Mouse (Mus musculus): ENCODE data around the gene Ing2. TPM values are rescaled to one million over a fixed set of nuclear protein-coding genes. Genes with fewer than 3 reads are reported as not detected.

Gene Ing2
- 19.8 TPM for polyA plus RNA-seq (2014; fragmentation: Illumina TruSeq; extraction: RNeasy Lipid Tissue Mini Kit (QIAGEN cat#74804); ENCODE audit: low read depth, low replicate concordance)

DNA sequence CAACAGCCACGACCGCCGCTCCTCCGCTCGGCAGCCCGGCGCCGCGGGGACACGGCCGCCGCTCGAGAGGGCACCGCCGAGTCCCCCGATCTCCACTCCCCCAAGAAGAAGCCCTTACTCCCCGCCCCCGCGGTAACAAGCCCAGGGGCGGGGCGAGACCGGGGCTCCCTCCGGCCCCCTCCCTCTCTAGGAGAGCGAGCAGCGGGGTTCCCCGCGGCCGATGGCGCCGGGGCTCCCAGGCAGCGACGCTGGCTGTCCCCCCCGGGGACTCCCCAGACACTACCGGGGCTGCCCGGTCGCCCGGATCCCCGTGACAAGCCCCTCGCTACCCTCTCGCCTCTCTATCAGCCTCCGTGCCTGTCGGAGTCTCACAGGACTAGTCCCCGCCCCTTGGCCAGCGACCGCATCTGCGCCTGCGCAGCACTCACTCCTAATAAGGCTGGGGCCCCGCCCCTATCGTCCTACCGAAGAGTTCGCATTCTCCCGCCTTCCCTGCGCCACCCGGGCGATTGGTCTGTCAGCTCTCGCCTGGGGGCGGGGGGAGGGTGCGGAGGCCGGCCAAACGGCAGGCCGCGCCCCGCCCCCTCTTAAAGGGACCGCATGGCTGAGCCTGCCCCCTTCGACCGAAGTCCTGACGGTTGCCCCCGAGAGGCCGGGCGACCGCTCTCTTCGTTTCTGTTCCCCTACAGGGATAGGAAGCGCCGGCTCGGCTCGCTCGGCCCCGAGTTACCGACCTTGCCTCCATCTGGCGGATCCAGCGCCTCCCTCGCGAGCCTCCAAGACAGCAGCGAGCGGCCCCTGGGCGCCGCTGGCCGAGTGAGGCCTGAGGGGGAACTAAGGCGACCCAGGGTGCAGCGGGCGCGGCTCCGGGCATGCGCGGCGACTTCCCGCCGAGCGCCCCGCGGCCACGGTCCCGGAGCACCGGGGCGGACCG is at the start of gene Ing2:
Gene Ing2, minus strand, starts transcription at position 780 of the 934 bp plus-strand sequence.

GRCm38 (mm10) chr8:47713761-47714745 is 38.7 kb upstream of the Ing2 start, which contains the start of gene Cdkn2aip:
Gene Cdkn2aip (minus strand): TSS chr8:47713932.

Other genes with a start within 250 kb of the Ing2 start
- gene Stox2, start 229.2 kb downstream of the Ing2 start, polyA plus RNA-seq (2014; fragmentation: Illumina TruSeq; extraction: RNeasy Lipid Tissue Mini Kit (QIAGEN cat#74804); ENCODE audit: low read depth, low replicate concordance) = 12.0 TPM
- gene Trappc11, start 142.1 kb downstream of the Ing2 start, polyA plus RNA-seq (2014; fragmentation: Illumina TruSeq; extraction: RNeasy Lipid Tissue Mini Kit (QIAGEN cat#74804); ENCODE audit: low read depth, low replicate concordance) = 54.0 TPM
- gene Rwdd4a, start 141.9 kb downstream of the Ing2 start, polyA plus RNA-seq (2014; fragmentation: Illumina TruSeq; extraction: RNeasy Lipid Tissue Mini Kit (QIAGEN cat#74804); ENCODE audit: low read depth, low replicate concordance) = 56.8 TPM
- gene Cdkn2aip, start 38.4 kb upstream of the Ing2 start, polyA plus RNA-seq (2014; fragmentation: Illumina TruSeq; extraction: RNeasy Lipid Tissue Mini Kit (QIAGEN cat#74804); ENCODE audit: low read depth, low replicate concordance) = 18.5 TPM
- gene Cldn24, start 146.6 kb upstream of the Ing2 start, polyA plus RNA-seq (2014; fragmentation: Illumina TruSeq; extraction: RNeasy Lipid Tissue Mini Kit (QIAGEN cat#74804); ENCODE audit: low read depth, low replicate concordance) = not detected
- gene Cldn22, start 148.9 kb upstream of the Ing2 start, polyA plus RNA-seq (2014; fragmentation: Illumina TruSeq; extraction: RNeasy Lipid Tissue Mini Kit (QIAGEN cat#74804); ENCODE audit: low read depth, low replicate concordance) = 0.64 TPM

All from adrenal gland, adult 10 weeks (tissue).